Mouse (Mus musculus): ENCODE measurements around the gene Notum.

- TF ChIP-seq CTCF (IDR thresholded peaks at IDR 0.05; ENCODE audit: low read depth) (no peak), EP300 (IDR thresholded peaks at IDR 0.05; ENCODE audit: low read depth) (no peak)
Observed at GRCm38 (mm10) chr11:120605667-120606066, 55.3 kb downstream of the Notum start.

Measured in heart, postnatal 0 days (tissue).